Mouse (Mus musculus): ENCODE data around the gene Irf2bp1. TPM values are rescaled to one million over a fixed set of nuclear protein-coding genes. Genes with fewer than 3 reads are reported as not detected.

Irf2bp1 gene
- polyA plus RNA-seq, 2 experiments, result 6.8 TPM

GRCm38 (mm10) chr7:18970956-18971355 is 32.9 kb upstream of the Irf2bp1 start:
- Histone ChIP-seq H3K9me3 (ENCODE audit: control insufficient read depth, low read length) (no peaks in the 10 kb centered on the region), H3K36me3 (replicated peaks; ENCODE audit: control insufficient read depth, insufficient read depth, low read depth) (no peaks in the 10 kb centered on the region), H3K4me3 (ENCODE audit: insufficient read depth in 1 of 2, low read depth in 2 of 2, low read length in 2 of 2) (no peak overlapping the region), H3K4me1 (replicated peaks; ENCODE audit: control insufficient read depth in 2 of 2, insufficient read depth in 2 of 2, low read length in 1 of 2) (no peaks in the 10 kb centered on the region), H3K27me3 (ENCODE audit: control insufficient read depth, insufficient read depth, low read length) (no peaks in the 10 kb centered on the region; the same call in 1 of the 2 replicates), H3K9ac (replicated peaks) (no peak overlapping the region), H3K4me2 (ENCODE audit: low read depth) (no peak overlapping the region), H3K27ac (no peak overlapping the region)
- TF ChIP-seq CTCF (IDR thresholded peaks at IDR 0.05; ENCODE audit: low read depth), result peak; percentile 39; the same call in 1 of the 2 replicates
- no peak for TF ChIP-seq EP300 (IDR thresholded peaks at IDR 0.05; ENCODE audit: low read depth)
- no peak for ATAC-seq (ENCODE audit: insufficient read depth)
- WGBS (ENCODE audit: insufficient replicate concordance), result 73% methylated on average over 3 of the region's 3 CpGs
- no peak for DNase-seq (ENCODE audit: low read depth in 3 of 3, low spot score in 3 of 3)

- Histone ChIP-seq H3K27ac (no peak overlapping the region), H3K9me3 (ENCODE audit: control insufficient read depth, low read length) (no peaks in the 10 kb centered on the region), H3K9ac (replicated peaks) (no peak overlapping the region), H3K4me3 (ENCODE audit: insufficient read depth in 1 of 2, low read depth in 2 of 2, low read length in 2 of 2) (no peak overlapping the region), H3K4me1 (replicated peaks; ENCODE audit: control insufficient read depth in 2 of 2, insufficient read depth in 2 of 2, low read length in 1 of 2) (no peaks in the 10 kb centered on the region), H3K27me3 (ENCODE audit: control insufficient read depth, insufficient read depth, low read length) (no peaks in the 10 kb centered on the region), H3K4me2 (ENCODE audit: low read depth) (no peak overlapping the region), H3K36me3 (replicated peaks; ENCODE audit: control insufficient read depth, insufficient read depth, low read depth) (no peaks in the 10 kb centered on the region)
- WGBS (ENCODE audit: insufficient replicate concordance), result 80% methylated on average over 9 of the region's 9 CpGs
- TF ChIP-seq CTCF (IDR thresholded peaks at IDR 0.05; ENCODE audit: low read depth) (no peak), EP300 (IDR thresholded peaks at IDR 0.05; ENCODE audit: low read depth) (no peak)
- no peak for ATAC-seq (ENCODE audit: insufficient read depth)
- DNase-seq (ENCODE audit: low read depth in 3 of 3, low spot score in 3 of 3), result no peak
Observed at GRCm38 (mm10) chr7:18978381-18978780, 25.5 kb upstream of the Irf2bp1 start.

DNA sequence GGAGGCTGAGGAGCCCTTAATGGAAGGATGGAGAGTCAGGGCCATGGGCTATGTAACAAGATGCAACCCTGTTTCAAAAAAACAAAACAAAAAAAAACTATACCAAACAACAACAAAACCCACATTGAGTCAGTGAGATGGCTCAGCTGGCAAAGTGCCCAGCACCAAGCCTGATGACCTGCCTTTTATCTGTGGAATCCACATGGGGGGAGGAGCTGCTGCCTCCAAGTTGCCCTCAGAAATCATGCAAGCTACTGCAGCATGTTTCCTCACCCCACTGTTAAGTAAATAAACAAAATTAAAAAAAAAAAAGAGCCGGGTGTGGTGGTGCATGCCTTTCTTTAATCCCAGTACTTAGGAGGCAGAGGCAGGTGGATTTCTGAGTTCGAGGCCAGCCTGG is 17.3 kb upstream of the Irf2bp1 start:
- no peak overlapping the region for H3K4me2 ChIP-seq (ENCODE audit: low read depth)
- no peak overlapping the region for H3K27ac ChIP-seq
- TF ChIP-seq EP300 (IDR thresholded peaks at IDR 0.05; ENCODE audit: low read depth), result no peak
- TF ChIP-seq CTCF (IDR thresholded peaks at IDR 0.05; ENCODE audit: low read depth), result no peak
- peaks cover 0 to 5% of the 10 kb centered on the region in 2 experiments; a peak in 1 of 4 replicates for H3K4me1 ChIP-seq (replicated peaks; ENCODE audit: control insufficient read depth in 2 of 2, insufficient read depth in 2 of 2, low read length in 1 of 2)
- DNase-seq (ENCODE audit: low read depth in 3 of 3, low spot score in 3 of 3), result no peak
- no peak overlapping the region for H3K4me3 ChIP-seq (ENCODE audit: insufficient read depth in 1 of 2, low read depth in 2 of 2, low read length in 2 of 2)
- ATAC-seq (ENCODE audit: insufficient read depth), result no peak
- WGBS (ENCODE audit: insufficient replicate concordance), result 48% methylated on average over 2 of the region's 2 CpGs
- H3K9me3 ChIP-seq (ENCODE audit: control insufficient read depth, low read length), result no peaks in the 10 kb centered on the region
- peaks cover 25% of the 10 kb centered on the region for H3K27me3 ChIP-seq (ENCODE audit: control insufficient read depth, insufficient read depth, low read length)
- H3K9ac ChIP-seq (replicated peaks), result no peak overlapping the region
- H3K36me3 ChIP-seq (replicated peaks; ENCODE audit: control insufficient read depth, insufficient read depth, low read depth), result no peaks in the 10 kb centered on the region

- H3K27ac ChIP-seq, result no peak within 1 kb of the TSS
- ATAC-seq (ENCODE audit: insufficient read depth) (no peak), DNase-seq (ENCODE audit: low read depth in 3 of 3, low spot score in 3 of 3) (no peak)
- no peaks in the 10 kb centered on the region for H3K36me3 ChIP-seq (replicated peaks; ENCODE audit: control insufficient read depth, insufficient read depth, low read depth)
- H3K4me1 ChIP-seq (replicated peaks; ENCODE audit: control insufficient read depth in 2 of 2, insufficient read depth in 2 of 2, low read length in 1 of 2), result peaks cover 0 to 5% of the 10 kb centered on the region in 2 experiments; a peak in 1 of 4 replicates
- no peaks in the 10 kb centered on the region for H3K9me3 ChIP-seq (ENCODE audit: control insufficient read depth, low read length)
- no peak within 1 kb of the TSS for H3K4me2 ChIP-seq (ENCODE audit: low read depth)
- 45% methylated on average over 2 of the region's 2 CpGs for WGBS (ENCODE audit: insufficient replicate concordance)
- H3K27me3 ChIP-seq (ENCODE audit: control insufficient read depth, insufficient read depth, low read length), result peaks cover 31% of the 10 kb centered on the region
- TF ChIP-seq CTCF (IDR thresholded peaks at IDR 0.05; ENCODE audit: low read depth) (no peak), EP300 (IDR thresholded peaks at IDR 0.05; ENCODE audit: low read depth) (no peak)
- no peak within 1 kb of the TSS for H3K4me3 ChIP-seq (ENCODE audit: insufficient read depth in 1 of 2, low read depth in 2 of 2, low read length in 2 of 2)
- no peak within 1 kb of the TSS for H3K9ac ChIP-seq (replicated peaks)
Observed at GRCm38 (mm10) chr7:18987100-18987499, 16.7 kb upstream of the Irf2bp1 start, which contains the start of gene Nanos2. Nanos2 (plus strand) TSS chr7:18987400.

DNA sequence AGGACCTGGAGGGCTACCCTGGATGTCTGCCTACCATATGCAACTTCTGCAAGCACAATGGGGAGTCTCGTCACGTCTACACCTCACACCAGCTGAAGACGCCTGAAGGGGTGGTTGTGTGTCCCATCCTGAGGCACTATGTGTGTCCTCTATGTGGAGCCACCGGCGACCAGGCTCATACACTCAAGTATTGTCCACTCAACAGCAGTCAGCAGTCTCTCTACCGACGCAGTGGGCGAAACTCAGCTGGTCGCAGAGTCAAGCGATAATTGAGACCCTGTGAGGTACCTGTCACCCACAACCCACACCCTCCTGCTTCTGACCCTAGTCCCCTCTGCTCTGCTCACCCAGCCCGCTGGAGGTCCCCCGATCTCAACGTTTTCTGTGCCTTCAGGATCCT is 16.1 kb upstream of the Irf2bp1 start:
- no peak overlapping the region for H3K9ac ChIP-seq (replicated peaks)
- no peaks in the 10 kb centered on the region for H3K36me3 ChIP-seq (replicated peaks; ENCODE audit: control insufficient read depth, insufficient read depth, low read depth)
- no peak overlapping the region for H3K4me2 ChIP-seq (ENCODE audit: low read depth)
- no peak overlapping the region for H3K27ac ChIP-seq
- TF ChIP-seq CTCF (IDR thresholded peaks at IDR 0.05; ENCODE audit: low read depth) (no peak), EP300 (IDR thresholded peaks at IDR 0.05; ENCODE audit: low read depth) (no peak)
- peaks cover 37% of the 10 kb centered on the region for H3K27me3 ChIP-seq (ENCODE audit: control insufficient read depth, insufficient read depth, low read length)
- no peak for ATAC-seq (ENCODE audit: insufficient read depth)
- peaks cover 0 to 5% of the 10 kb centered on the region in 2 experiments; a peak in 1 of 4 replicates for H3K4me1 ChIP-seq (replicated peaks; ENCODE audit: control insufficient read depth in 2 of 2, insufficient read depth in 2 of 2, low read length in 1 of 2)
- H3K9me3 ChIP-seq (ENCODE audit: control insufficient read depth, low read length), result no peaks in the 10 kb centered on the region
- H3K4me3 ChIP-seq (ENCODE audit: insufficient read depth in 1 of 2, low read depth in 2 of 2, low read length in 2 of 2), result no peak overlapping the region
- DNase-seq (ENCODE audit: low read depth in 3 of 3, low spot score in 3 of 3), result no peak
- WGBS (ENCODE audit: insufficient replicate concordance), result 53% methylated on average over 13 of the region's 13 CpGs
